16 mouse cellular contexts compared by ENCODE assay signal in genomic region chr8:74415671-74416070, GRCm38 (mm10).
"Had no signal": no experiment of that assay in that cellular context is flagged by ENCODE, and none has a peak within 500 bp of the region (broad histone marks: within the 10 kb centered on the region; RNA-seq: fewer than 3 reads in every experiment).

No protein-coding gene starts in this region.

- H3K9me3 ChIP-seq: limb, embryonic 10.5 days; limb, embryonic 13.5 days; liver, embryonic 12.5 days; liver, embryonic 15.5 days; lung, embryonic 15.5 days had no signal

- H3K27ac ChIP-seq: kidney, postnatal 0 days; layer of hippocampus, adult 2 months; limb, embryonic 10.5 days; limb, embryonic 13.5 days; liver, embryonic 12.5 days; liver, embryonic 15.5 days; lung, embryonic 15.5 days had no signal

- H3K9ac ChIP-seq: limb, embryonic 13.5 days; liver, embryonic 12.5 days; liver, embryonic 15.5 days; lung, embryonic 15.5 days had no signal

- H3K4me2 ChIP-seq: limb, embryonic 13.5 days; liver, embryonic 12.5 days; liver, embryonic 15.5 days; lung, embryonic 15.5 days had no signal

- H3K4me3 ChIP-seq: layer of hippocampus, adult 2 months; limb, embryonic 10.5 days; limb, embryonic 13.5 days; liver, embryonic 12.5 days; liver, embryonic 15.5 days; lung, embryonic 15.5 days had no signal

- H3K36me3 ChIP-seq: limb, embryonic 10.5 days; limb, embryonic 13.5 days; liver, embryonic 12.5 days; liver, embryonic 15.5 days; lung, embryonic 15.5 days had no signal

- H3K27me3 ChIP-seq: limb, embryonic 13.5 days; liver, embryonic 12.5 days; liver, embryonic 15.5 days; lung, embryonic 15.5 days had no signal

- DNase-seq: kidney, postnatal 25 days; layer of hippocampus, adult 9-11 months; liver; lung, adult 18-20 months; lung, postnatal 10 days; lung, postnatal 4 days; midbrain, embryonic 14.5 days; thymus, adult 18-20 months; thymus, postnatal 36 days had no signal

- ATAC-seq: liver, embryonic 12.5 days had no signal

- H3K4me1 ChIP-seq: limb, embryonic 10.5 days; limb, embryonic 13.5 days; liver, embryonic 12.5 days; liver, embryonic 15.5 days; lung, embryonic 15.5 days had no signal
